Mouse (Mus musculus): ENCODE data around the gene Elf2.
"Not testable (repeated sequence)": the region's sequence is repeated elsewhere in the genome, so short reads cannot be mapped to it uniquely, and the experiment has no call there.

Gene Elf2

GRCm38 (mm10) chr3:51232205-51232910 is 108.1 kb downstream of the Elf2 start:
- no peak for DNase-seq (ENCODE audit: low spot score)

GRCm38 (mm10) chr3:51231499-51231898 is 109.0 kb downstream of the Elf2 start:
- DNase-seq (ENCODE audit: low spot score) = peak; percentile 41

- no peak for DNase-seq (ENCODE audit: low spot score)
Measured at GRCm38 (mm10) chr3:51230886-51231285, 109.6 kb downstream of the Elf2 start.

DNA sequence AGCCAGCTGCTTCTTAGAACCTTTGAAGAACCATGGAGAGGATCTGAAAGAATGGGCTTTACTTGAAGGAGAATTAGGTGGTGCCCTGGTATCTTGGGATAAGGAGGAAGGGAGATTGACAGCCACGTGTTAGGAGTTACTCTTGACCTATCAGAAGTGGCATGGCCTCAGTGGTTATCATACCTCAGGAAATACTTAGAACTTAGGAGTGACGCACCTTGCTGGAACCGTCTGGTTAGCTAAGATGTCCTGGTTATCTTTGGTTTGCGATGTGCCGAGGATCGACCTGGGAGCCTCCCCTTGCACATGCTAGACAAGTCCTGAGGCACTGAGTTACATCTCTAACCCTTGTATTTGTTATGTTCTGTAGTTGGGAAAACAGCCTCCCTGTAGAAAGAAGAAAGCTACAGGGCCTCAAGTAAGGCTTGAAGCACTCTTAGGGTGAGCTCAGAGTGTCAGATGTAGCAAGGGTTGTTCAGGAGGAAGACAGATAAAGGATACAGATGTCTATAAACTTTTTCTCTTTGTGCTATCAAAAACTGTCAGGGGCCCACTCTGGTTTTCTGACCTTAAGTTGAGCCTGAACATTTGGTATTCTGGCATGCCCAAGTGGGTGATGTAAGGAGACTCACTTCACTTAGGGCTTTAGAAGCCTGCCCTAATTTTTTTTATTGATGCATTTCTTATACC is 110.2 kb downstream of the Elf2 start:
- DNase-seq (ENCODE audit: low spot score) = no peak

DNA sequence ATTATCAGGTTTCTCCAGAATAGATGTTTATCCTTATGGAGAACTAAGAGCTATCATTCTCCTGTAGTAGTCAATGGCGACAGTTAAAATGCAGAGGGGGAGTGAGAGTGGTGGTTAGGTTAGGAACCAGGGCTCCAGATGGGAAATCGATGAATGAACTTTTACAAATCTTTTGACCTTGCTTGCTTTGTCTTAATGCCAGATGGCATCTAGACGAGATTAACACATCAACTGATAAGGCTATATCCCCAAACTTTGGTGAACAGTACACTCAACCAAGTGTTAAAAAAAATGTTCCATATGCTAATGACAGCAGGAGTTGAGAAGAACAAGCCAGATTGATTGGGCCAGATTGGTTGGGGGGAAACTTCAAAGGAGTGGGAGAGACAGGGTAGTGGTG is 111.2 kb downstream of the Elf2 start:
- no peak for DNase-seq (ENCODE audit: low spot score)

GRCm38 (mm10) chr3:51228821-51229205 is 111.7 kb downstream of the Elf2 start:
- DNase-seq (ENCODE audit: low spot score) = no peak

GRCm38 (mm10) chr3:51228038-51228820 is 112.2 kb downstream of the Elf2 start:
- peak; percentile 60 for DNase-seq (ENCODE audit: low spot score)

DNA sequence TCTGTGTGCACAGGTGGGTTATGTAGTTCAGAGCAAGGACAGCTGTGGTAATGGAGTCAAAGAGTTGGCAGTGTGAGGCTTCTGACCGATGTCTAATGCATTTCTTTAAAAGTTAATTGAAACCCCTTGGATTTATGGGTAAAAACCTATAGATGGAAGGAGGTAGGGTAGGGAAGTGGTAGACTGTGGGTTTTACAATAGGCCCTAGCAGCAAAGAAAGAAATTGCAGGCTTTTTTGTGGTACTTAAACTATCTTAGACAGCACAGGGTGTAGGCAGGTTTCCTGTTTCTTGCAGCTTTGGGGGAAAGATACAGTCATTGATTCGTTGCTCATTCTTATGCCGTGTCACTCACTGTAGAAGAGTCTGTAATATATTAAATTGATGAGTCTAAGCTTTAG is 113.9 kb downstream of the Elf2 start:
- DNase-seq (ENCODE audit: low spot score) = no peak

- DNase-seq (ENCODE audit: low spot score) = no peak
Measured at GRCm38 (mm10) chr3:51225979-51226378, 114.5 kb downstream of the Elf2 start.

GRCm38 (mm10) chr3:51225226-51225750 is 115.2 kb downstream of the Elf2 start:
- DNase-seq (ENCODE audit: low spot score) = no peak

DNA sequence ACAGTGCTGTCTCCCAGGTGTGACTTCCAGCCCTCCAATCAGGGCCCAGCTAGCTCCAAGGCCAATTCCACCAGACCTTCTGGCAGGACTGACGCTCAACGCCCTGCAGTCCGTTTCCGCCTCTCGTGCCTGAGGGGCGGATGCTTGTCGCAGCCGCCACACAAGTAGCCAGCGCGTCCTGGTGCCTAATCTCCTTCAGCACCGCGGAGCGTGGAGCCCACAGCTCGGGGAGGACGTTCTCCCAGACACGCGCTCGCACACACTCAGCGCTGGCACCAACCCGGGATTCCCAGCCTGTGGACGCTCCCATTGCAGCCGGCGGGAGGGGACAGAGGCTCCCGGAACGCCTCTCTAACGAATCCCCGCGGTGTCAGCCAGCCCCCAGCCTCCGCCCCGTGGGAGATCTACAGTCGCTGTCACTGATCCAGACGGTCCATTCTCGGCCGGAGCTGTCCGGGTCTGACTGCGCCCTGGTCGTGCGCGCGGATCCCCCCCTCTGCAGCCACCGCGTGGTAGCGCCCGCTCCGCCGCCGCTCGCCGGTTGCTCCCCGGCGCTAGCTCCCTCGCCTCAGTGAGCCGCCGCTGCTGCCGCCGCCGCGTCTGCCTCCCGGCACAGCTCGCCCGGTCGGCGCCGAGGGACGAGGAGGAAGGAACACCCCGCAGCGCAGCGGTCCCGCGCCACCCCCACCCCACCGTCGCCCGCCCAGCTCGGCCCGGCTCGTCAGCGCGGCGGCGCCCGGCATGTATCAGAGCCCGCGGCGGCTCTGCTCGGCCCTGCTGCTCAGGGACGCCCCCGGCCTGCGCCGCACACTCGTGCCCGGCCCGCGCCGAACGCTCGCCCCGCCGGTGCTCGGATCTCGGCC is 115.9 kb downstream of the Elf2 start, which contains the start of gene Noct:
Gene Noct, plus strand, starts transcription at position 85 of the 863 bp plus-strand sequence.
- DNase-seq (ENCODE audit: low spot score) = peak; percentile 88

DNA sequence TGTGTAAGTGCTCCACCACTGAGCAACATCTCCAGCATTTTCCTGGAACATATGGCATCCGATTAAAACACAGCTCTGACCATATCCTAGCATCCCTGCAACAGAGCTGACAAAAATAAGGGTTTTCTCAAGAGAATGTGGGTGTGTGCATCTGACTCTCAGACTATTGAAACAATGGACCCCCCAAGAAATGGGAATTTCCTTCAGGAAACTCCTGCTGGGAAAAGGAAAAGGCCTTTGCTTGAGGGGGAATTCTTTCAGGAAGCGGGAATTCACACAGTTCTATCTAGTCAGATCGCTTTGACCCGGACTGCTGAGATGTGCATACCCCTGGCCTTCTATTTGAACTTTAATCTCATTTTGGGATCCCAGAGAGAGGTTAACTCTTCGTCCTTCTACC is 116.9 kb downstream of the Elf2 start:
- no peak for DNase-seq (ENCODE audit: low spot score)

- peak; percentile 33 for DNase-seq (ENCODE audit: low spot score)
Measured at GRCm38 (mm10) chr3:51222834-51223460, 117.5 kb downstream of the Elf2 start.

DNA sequence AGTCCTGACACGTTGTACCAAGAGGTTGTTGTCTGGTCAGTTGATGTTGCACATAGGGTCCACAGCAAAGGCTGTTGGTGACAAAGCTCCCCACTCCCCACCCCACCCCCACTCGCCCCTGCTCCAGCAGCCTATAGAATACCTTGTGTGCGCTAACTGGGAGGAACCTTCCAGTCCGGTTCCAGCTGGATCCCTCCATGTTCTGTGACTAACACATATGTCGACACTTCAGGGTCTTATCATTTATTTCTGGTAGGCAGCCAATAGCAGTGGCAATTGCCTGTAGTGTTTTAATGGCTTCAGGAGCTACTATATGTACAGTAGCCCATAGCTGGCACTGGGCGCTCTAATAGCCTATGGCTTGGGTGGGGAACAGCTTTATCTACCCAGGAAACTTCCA is 118.2 kb downstream of the Elf2 start:
- no peak for DNase-seq (ENCODE audit: low spot score)

- DNase-seq (ENCODE audit: low spot score) = no peak
Measured at GRCm38 (mm10) chr3:51221847-51222246, 118.6 kb downstream of the Elf2 start.

- DNase-seq (ENCODE audit: low spot score) = no peak
Measured at GRCm38 (mm10) chr3:51220846-51221245, 119.6 kb downstream of the Elf2 start.

DNA sequence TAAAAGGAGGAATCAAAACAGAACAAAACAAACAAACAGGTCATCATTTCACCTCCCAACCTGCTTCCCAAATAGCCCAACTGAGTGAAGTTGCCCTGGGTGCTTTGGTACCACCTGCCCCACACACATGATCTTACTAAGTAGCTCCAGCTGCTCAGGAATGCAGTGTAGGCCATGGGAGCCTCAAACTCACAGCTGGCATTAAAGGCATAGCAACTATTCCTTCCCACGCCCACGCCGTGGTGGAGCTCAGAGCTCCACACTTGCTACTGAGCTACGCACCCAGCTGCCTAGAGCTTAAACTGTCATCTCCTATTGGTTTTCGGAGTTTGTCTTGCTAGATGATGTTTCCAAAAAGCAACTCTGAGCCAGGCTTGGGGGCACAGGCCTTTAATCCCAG is 121.2 kb downstream of the Elf2 start:
- no peak for DNase-seq (ENCODE audit: low spot score)

DNA sequence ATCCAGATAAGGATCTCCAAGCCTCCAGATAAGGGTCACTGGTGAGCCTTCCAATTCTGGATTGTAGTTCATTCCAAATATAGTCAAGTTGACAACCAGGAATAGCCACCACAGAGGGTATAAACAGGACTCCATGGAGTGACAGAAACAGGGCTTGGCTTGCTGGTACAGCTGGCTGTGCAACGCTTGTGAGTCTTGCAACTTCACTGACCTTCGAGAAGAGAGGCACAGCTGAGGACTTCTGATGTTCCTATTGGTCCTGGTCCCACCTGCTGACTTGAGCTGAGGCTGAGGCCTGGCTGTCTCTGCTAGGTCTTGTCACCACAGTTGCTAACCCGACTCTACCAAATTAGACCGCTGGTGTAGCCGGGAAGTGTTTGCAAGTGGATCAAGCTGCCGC is 122.1 kb downstream of the Elf2 start:
- DNase-seq (ENCODE audit: low spot score) = not testable (repeated sequence)

DNA sequence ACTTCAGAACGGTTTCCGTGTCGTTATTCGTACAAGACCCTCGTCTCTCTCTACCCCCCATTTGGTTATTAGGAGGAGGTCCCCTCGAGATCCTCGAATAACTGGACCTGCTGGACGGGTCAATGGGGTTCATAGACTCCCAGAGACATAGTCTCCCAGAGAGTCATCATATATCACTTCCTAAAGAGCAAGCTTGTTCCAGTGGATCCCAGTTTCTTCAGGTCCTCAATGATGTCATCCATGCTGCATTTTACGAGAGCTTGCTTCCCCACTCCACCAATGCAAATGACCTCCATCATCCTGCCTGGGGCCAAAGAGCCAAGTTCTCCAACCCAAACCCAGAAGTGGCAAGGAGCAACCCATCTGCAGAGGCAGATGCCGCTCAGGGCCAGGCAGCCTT is 124.1 kb downstream of the Elf2 start:
- not testable (repeated sequence) for DNase-seq (ENCODE audit: low spot score)

- no peak for DNase-seq (ENCODE audit: low spot score)
Measured at GRCm38 (mm10) chr3:51215681-51216080, 124.8 kb downstream of the Elf2 start.

GRCm38 (mm10) chr3:51213111-51213510 is 127.4 kb downstream of the Elf2 start:
- no peak for DNase-seq (ENCODE audit: low spot score)

Data from urinary bladder, postnatal 14 days (tissue).